Comparison of ENCODE assay signal across 10 mouse cellular contexts in the genomic region with DNA sequence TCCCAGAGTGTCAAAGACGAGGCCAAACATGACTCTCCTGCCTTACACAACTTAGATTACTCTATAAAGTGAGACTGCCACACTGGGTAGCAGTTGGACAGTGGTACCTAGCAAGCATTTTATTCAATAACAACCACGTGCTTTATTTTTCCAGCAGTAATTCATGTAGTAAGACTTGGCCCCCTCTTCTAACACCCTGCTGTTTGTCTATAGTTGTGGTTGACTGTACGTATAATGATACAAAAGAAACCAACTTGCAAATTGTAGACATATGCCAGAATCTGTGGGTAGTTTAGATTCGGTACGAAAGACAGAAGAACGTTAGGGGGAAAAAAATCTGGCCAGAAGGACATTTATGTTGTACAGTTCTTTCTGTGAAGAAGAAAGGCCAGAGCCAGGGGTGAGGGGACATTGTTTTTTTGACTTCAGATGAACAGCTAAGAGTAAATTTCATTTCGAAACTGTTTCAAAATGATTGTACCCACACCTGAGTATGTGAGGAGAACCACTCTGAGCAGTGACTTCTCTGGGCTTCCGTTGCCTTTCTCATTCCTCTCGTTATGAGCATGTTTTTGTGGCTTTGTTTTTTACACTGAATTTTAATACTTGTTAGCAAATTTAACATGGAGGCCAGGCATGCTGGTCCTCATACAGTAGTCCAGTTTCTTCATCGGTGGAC.
DNase-seq lines count a peak whose midpoint lies in the region; ATAC-seq and TF ChIP-seq lines count a peak whose summit lies in the region.
"Had no signal": no experiment of that assay in that cellular context is flagged by ENCODE, and none has a peak within 500 bp of the region (broad histone marks: within the 10 kb centered on the region; RNA-seq: fewer than 3 reads in every experiment).

No protein-coding gene starts in this region.

- H3K9me3 ChIP-seq in heart, embryonic 16.5 days (replicated peaks; ENCODE audit: control insufficient read depth, low read length): no peaks in the 10 kb centered on the region
- no peaks in the 10 kb centered on the region for H3K9me3 ChIP-seq in midbrain, embryonic 13.5 days
- H3K9me3 ChIP-seq in midbrain, embryonic 16.5 days (replicated peaks; ENCODE audit: control insufficient read depth, low read length, poor library complexity, severe bottlenecking): no peaks in the 10 kb centered on the region
- no peaks in the 10 kb centered on the region for H3K9me3 ChIP-seq in intestine, postnatal 0 days (ENCODE audit: control insufficient read depth)
- H3K9me3 ChIP-seq in stomach, embryonic 16.5 days (replicated peaks; ENCODE audit: control insufficient read depth, low read length): no peaks in the 10 kb centered on the region

- no peak overlapping the region for H3K9ac ChIP-seq in heart, embryonic 16.5 days (ENCODE audit: low read length)
- no peak overlapping the region for H3K9ac ChIP-seq in midbrain, embryonic 13.5 days (replicated peaks)
- H3K9ac ChIP-seq in midbrain, embryonic 16.5 days (ENCODE audit: low read depth, low read length): no peak overlapping the region
- H3K9ac ChIP-seq in intestine, postnatal 0 days (ENCODE audit: low read depth, low read length): peak overlapping the region; percentile 41
- peak overlapping the region; percentile 76 for H3K9ac ChIP-seq in stomach, embryonic 16.5 days (ENCODE audit: low read length)

- peaks cover 67% of the 10 kb centered on the region for H3K4me1 ChIP-seq in heart, embryonic 16.5 days (ENCODE audit: control insufficient read depth, insufficient read depth, low read length)
- H3K4me1 ChIP-seq in midbrain, embryonic 13.5 days (replicated peaks): peaks cover 38% of the 10 kb centered on the region
- H3K4me1 ChIP-seq in midbrain, embryonic 16.5 days (ENCODE audit: control insufficient read depth, insufficient read depth, low read length): peaks cover 17% of the 10 kb centered on the region
- peaks cover 21% of the 10 kb centered on the region for H3K4me1 ChIP-seq in intestine, postnatal 0 days (replicated peaks; ENCODE audit: control insufficient read depth, insufficient read depth, low read length)
- peaks cover 55% of the 10 kb centered on the region for H3K4me1 ChIP-seq in stomach, embryonic 16.5 days (ENCODE audit: control insufficient read depth, insufficient read depth, low read length)

- 80% methylated on average over 10 of the region's 10 CpGs for WGBS in heart, embryonic 16.5 days
- WGBS in midbrain, embryonic 13.5 days: 89% methylated on average over 10 of the region's 10 CpGs
- 84% methylated on average over 10 of the region's 10 CpGs for WGBS in midbrain, embryonic 16.5 days
- 40% methylated on average over 10 of the region's 10 CpGs for WGBS in intestine, postnatal 0 days
- WGBS in stomach, embryonic 16.5 days: 55% methylated on average over 10 of the region's 10 CpGs

- H3K4me3 ChIP-seq in heart, embryonic 16.5 days (ENCODE audit: low read length): peak overlapping the region; percentile 20
- peak overlapping the region; percentile 17 for H3K4me3 ChIP-seq in midbrain, embryonic 13.5 days (replicated peaks)
- no peak overlapping the region for H3K4me3 ChIP-seq in midbrain, embryonic 16.5 days (ENCODE audit: low read depth, low read length)
- H3K4me3 ChIP-seq in intestine, postnatal 0 days (ENCODE audit: low read depth, low read length): peak overlapping the region; percentile 44
- H3K4me3 ChIP-seq in stomach, embryonic 16.5 days (replicated peaks; ENCODE audit: low read length): peak overlapping the region; percentile 54

- H3K4me2 ChIP-seq in heart, embryonic 16.5 days (ENCODE audit: low read depth, low read length): peak overlapping the region; percentile 24; the same call in 1 of the 2 replicates
- peak overlapping the region; percentile 36; the same call in 1 of the 2 replicates for H3K4me2 ChIP-seq in midbrain, embryonic 13.5 days (replicated peaks)
- H3K4me2 ChIP-seq in midbrain, embryonic 16.5 days (ENCODE audit: low read length): no peak overlapping the region
- H3K4me2 ChIP-seq in intestine, postnatal 0 days (replicated peaks; ENCODE audit: low read depth): peak overlapping the region; percentile 70
- H3K4me2 ChIP-seq in stomach, embryonic 16.5 days (ENCODE audit: low read depth, low read length): peak overlapping the region; percentile 41

- TF ChIP-seq CTCF in intestine, postnatal 0 days (IDR thresholded peaks at IDR 0.05; ENCODE audit: low read depth): no peak

- no peaks in the 10 kb centered on the region for H3K36me3 ChIP-seq in heart, embryonic 16.5 days (ENCODE audit: control insufficient read depth, insufficient read depth)
- no peaks in the 10 kb centered on the region for H3K36me3 ChIP-seq in midbrain, embryonic 13.5 days
- H3K36me3 ChIP-seq in midbrain, embryonic 16.5 days (ENCODE audit: control insufficient read depth, insufficient read depth, low read length): no peaks in the 10 kb centered on the region
- no peaks in the 10 kb centered on the region for H3K36me3 ChIP-seq in intestine, postnatal 0 days (ENCODE audit: control insufficient read depth, insufficient read depth)
- H3K36me3 ChIP-seq in stomach, embryonic 16.5 days (ENCODE audit: control insufficient read depth, insufficient read depth, low read length): no peaks in the 10 kb centered on the region

- H3K27ac ChIP-seq in heart, embryonic 16.5 days (ENCODE audit: low read length): no peak overlapping the region
- H3K27ac ChIP-seq in midbrain, embryonic 13.5 days: no peak overlapping the region
- H3K27ac ChIP-seq in midbrain, embryonic 16.5 days (ENCODE audit: low read length): no peak overlapping the region
- H3K27ac ChIP-seq in intestine, postnatal 0 days (ENCODE audit: low read depth, low read length): no peak overlapping the region
- H3K27ac ChIP-seq in stomach, embryonic 16.5 days (ENCODE audit: low read length): peak overlapping the region; percentile 76

- H3K27me3 ChIP-seq in heart, embryonic 16.5 days (ENCODE audit: control insufficient read depth, insufficient read depth, low read length): no peaks in the 10 kb centered on the region
- peaks cover 56% of the 10 kb centered on the region for H3K27me3 ChIP-seq in midbrain, embryonic 13.5 days
- peaks cover 6% of the 10 kb centered on the region for H3K27me3 ChIP-seq in midbrain, embryonic 16.5 days (ENCODE audit: control insufficient read depth, insufficient read depth, low read depth, low read length)
- H3K27me3 ChIP-seq in intestine, postnatal 0 days (replicated peaks; ENCODE audit: control insufficient read depth, insufficient read depth, low read length): no peaks in the 10 kb centered on the region
- H3K27me3 ChIP-seq in stomach, embryonic 16.5 days (ENCODE audit: control insufficient read depth, insufficient read depth, low read length): no peaks in the 10 kb centered on the region

- no peak for ATAC-seq in heart, embryonic 16.5 days (replicated peaks; ENCODE audit: extremely low read depth, insufficient read depth, low FRiP score)
- no peak for ATAC-seq in midbrain, embryonic 13.5 days
- no peak for ATAC-seq in midbrain, embryonic 16.5 days
- ATAC-seq in intestine, postnatal 0 days: no peak
- no peak for ATAC-seq in stomach, embryonic 16.5 days (ENCODE audit: insufficient read depth, low FRiP score)

- DNase-seq in heart, adult 18-20 months: no peak
- DNase-seq in layer of hippocampus, adult 11-12 months (ENCODE audit: low spot score): no peak
- DNase-seq in spleen, postnatal 14 days (ENCODE audit: low spot score in 2 of 2): no peak
- DNase-seq: heart, postnatal 36 days; left cerebral cortex, postnatal 4 days had no signal

Comparison
In these comparisons a context has a peak if more than half of its experiments do, and no peak if none do; other contexts are left out.
1. H3K9ac ChIP-seq: peak in intestine, postnatal 0 days (single experiment) and stomach, embryonic 16.5 days (single experiment); none in heart, embryonic 16.5 days (single experiment), midbrain, embryonic 13.5 days (single experiment) and midbrain, embryonic 16.5 days (single experiment).